Mouse (Mus musculus) gastrocnemius, postnatal 25 days (tissue): ENCODE results near the gene Bbs9. TPM values are rescaled to one million over a fixed set of nuclear protein-coding genes. Genes with fewer than 3 reads are reported as not detected.

Experiments used
- DNase-seq: peaks from one replicate; pipeline ENCODE4 v3.0.0; 2022
- total RNA-seq, 2 experiments: library from RNA; stranded (reverse); gene quantifications; 1 replicate in 1 of 2; 2 replicates in 1 of 2; pipeline ENCODE4 v1.2.3; 2021

The Bbs9 gene
- total RNA-seq, 2 experiments from 2014 or later = 7.3 to 7.8 TPM

- no peak for DNase-seq
Measured at GRCm38 (mm10) chr9:22805981-22806380, 330.5 kb downstream of the Bbs9 start.

- DNase-seq = no peak
Measured at GRCm38 (mm10) chr9:22806494-22806893, 331.0 kb downstream of the Bbs9 start.

- no peak for DNase-seq
Measured at GRCm38 (mm10) chr9:22807693-22808092, 332.2 kb downstream of the Bbs9 start.

- DNase-seq = no peak
Measured at GRCm38 (mm10) chr9:22809621-22810126, 334.2 kb downstream of the Bbs9 start.

- DNase-seq = no peak
Measured at GRCm38 (mm10) chr9:22810454-22810853, 334.9 kb downstream of the Bbs9 start.

- no peak for DNase-seq
Measured at GRCm38 (mm10) chr9:22811931-22812330, 336.4 kb downstream of the Bbs9 start.

GRCm38 (mm10) chr9:22814407-22815092 lies 339.0 kb downstream of the Bbs9 start:
- DNase-seq = no peak

GRCm38 (mm10) chr9:22815093-22815458 lies 339.6 kb downstream of the Bbs9 start:
- DNase-seq = no peak

GRCm38 (mm10) chr9:22819539-22819938 lies 344.0 kb downstream of the Bbs9 start:
- no peak for DNase-seq

- DNase-seq = no peak
Measured at GRCm38 (mm10) chr9:22820646-22821185, 345.2 kb downstream of the Bbs9 start.

- DNase-seq = peak; percentile 19
Measured at GRCm38 (mm10) chr9:22822770-22823169, 347.3 kb downstream of the Bbs9 start.

- no peak for DNase-seq
Measured at GRCm38 (mm10) chr9:22823856-22824255, 348.3 kb downstream of the Bbs9 start.

- DNase-seq = no peak
Measured at GRCm38 (mm10) chr9:22824910-22825309, 349.4 kb downstream of the Bbs9 start.

GRCm38 (mm10) chr9:22826571-22826990 lies 351.1 kb downstream of the Bbs9 start:
- no peak for DNase-seq

- no peak for DNase-seq
Measured at GRCm38 (mm10) chr9:22827176-22827770, 351.8 kb downstream of the Bbs9 start.

GRCm38 (mm10) chr9:22829212-22829960 lies 353.9 kb downstream of the Bbs9 start:
- no peak for DNase-seq

GRCm38 (mm10) chr9:22834994-22835512 lies 359.5 kb downstream of the Bbs9 start:
- DNase-seq = no peak

- no peak for DNase-seq
Measured at GRCm38 (mm10) chr9:22837000-22837399, 361.5 kb downstream of the Bbs9 start.

- no peak for DNase-seq
Measured at GRCm38 (mm10) chr9:22837702-22838210, 362.2 kb downstream of the Bbs9 start.

- DNase-seq = no peak
Measured at GRCm38 (mm10) chr9:22846048-22846447, 370.5 kb downstream of the Bbs9 start.

GRCm38 (mm10) chr9:22846783-22847182 lies 371.3 kb downstream of the Bbs9 start:
- no peak for DNase-seq

GRCm38 (mm10) chr9:22848800-22849199 lies 373.3 kb downstream of the Bbs9 start:
- no peak for DNase-seq
